Mouse (Mus musculus): ENCODE measurements around the gene Krtcap3.

DNA sequence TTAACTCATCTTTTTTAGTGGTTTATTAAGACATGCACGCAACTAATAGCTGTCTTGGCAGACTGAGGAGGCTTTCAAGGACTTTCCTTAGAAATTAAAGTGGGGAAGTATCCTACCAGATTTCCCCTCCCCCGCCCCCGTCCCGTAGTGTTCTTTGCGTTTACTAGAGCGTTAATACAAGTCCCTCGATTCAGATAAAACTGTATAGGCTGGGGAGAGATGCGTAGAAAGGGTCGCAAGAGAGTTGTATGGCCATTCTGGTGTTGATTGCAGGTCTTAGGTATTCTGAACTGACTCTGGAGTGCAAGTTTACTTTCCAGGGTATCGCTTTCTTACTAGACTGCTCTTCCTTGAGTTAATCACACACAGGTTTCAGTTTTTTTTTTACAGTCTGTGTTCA, 9.3 kb upstream of the Krtcap3 start:
- TF ChIP-seq CTCF (IDR thresholded peaks at IDR 0.05; ENCODE audit: low read depth): no peak
- no peak for TF ChIP-seq EP300 (IDR thresholded peaks at IDR 0.05; ENCODE audit: low read depth)
